Mouse (Mus musculus): ENCODE results near the gene Krt81. TPM values are rescaled to one million over a fixed set of nuclear protein-coding genes. Genes with fewer than 3 reads are reported as not detected.
A peak's percentile ranks its signal among the peaks of the same experiment; 100 is the strongest.

Krt81 gene
- total RNA-seq, 2 experiments from 2014 or later = not detected

- Histone ChIP-seq H3K27ac (no peak overlapping the region), H3K4me3 (peak overlapping the region; percentile 32)
- no peak for DNase-seq (ENCODE audit: low spot score in 2 of 2)
- TF ChIP-seq CTCF (conservative IDR thresholded peaks at IDR 0.05) = no peak
Observed at GRCm38 (mm10) chr15:101479666-101480060, 16.1 kb upstream of the Krt81 start.

DNA sequence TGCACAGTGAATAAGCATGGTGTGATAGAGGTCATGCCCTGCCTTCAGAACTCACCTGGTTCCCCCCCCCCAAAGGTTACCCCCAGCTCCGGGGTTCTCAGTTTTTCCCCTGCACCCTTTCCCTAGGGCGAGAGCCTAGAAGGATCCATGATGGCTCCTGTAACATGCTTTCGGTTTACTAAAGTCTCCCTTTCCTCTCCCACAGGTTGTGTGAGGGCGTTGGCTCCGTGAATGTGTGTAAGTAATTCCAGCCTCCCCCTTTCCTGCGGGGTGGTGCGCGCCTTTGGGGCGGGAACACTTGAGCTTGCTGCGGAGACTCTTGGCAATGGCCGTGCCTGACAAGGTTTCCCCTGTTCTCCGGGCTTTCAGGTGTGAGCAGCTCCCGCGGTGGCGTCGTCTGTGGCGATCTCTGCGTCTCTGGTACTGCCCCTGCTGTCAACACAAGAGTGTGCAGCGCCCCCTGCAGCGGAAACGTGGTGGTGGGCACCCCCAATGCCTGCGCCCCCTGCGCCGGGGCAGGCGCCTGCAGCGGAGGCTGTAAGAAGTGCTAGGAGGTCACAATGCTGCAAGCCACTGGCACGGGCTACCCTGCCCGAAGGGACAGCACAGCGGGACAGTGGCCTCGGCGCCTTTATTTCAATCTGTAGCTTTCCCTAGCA is 15.6 kb upstream of the Krt81 start:
- peak overlapping the region; percentile 32 for H3K4me3 ChIP-seq
- peak; percentile 9 to 56 for DNase-seq (ENCODE audit: low spot score in 2 of 2)
- TF ChIP-seq CTCF (conservative IDR thresholded peaks at IDR 0.05) = peak; percentile 79
- H3K27ac ChIP-seq = no peak overlapping the region

DNA sequence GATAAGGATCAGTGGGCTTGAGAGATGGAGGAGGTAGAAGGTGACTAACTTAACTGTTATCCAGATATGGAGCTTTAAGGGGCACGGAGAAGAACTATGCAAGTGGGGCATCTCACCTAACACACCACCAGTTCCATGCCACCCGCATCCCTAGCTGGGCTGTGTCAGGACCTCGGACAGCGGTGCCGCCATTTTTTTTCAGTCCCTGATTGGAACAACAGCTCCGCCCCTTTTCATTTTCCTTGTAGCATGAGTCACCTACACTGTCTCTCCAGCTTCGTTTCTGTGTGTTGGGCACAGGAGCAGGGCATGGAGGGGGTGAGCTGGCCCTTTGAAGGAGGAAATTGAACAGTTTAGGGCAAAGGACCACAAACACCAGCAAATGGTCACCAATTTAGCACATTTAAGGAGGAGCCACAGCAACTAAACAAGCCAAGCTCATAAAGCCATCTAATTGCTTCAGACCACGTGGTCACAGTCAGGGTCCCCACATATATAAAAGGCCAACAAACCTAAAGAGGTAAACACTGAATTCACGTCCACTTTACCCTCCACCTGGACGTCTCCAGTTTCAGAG is 9.5 kb upstream of the Krt81 start, which contains the start of gene Krt86:
Gene Krt86, plus strand, starts transcription at position 527 of the 577 bp plus-strand sequence.
- no peak within 1 kb of the TSS for H3K4me3 ChIP-seq
- TF ChIP-seq CTCF (conservative IDR thresholded peaks at IDR 0.05) = no peak
- H3K27ac ChIP-seq = no peak within 1 kb of the TSS
- no peak for DNase-seq (ENCODE audit: low spot score in 2 of 2)

DNA sequence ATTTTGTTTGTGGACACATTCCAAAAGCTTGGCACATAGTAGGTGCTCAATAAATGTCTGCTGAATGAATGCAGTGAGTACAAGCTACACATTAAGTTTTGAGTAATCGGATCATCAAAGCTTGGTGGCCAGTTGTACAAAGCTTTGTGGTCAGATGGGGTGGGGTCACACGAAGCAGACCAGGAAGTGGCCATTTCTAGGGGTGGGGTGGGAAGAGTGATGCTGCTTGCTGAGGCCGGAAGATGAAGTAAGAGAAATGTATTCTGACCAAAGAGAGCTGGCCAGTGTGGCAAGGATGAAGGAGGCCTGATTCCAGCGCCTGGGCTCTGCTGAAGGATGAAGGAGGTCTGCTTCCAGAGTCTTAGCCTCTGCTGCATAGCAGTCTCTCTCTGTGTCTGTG is 5.5 kb upstream of the Krt81 start:
- Histone ChIP-seq H3K4me3 (no peak overlapping the region), H3K27ac (no peak overlapping the region)
- TF ChIP-seq CTCF (conservative IDR thresholded peaks at IDR 0.05) = no peak
- DNase-seq (ENCODE audit: low spot score in 2 of 2) = no peak

- TF ChIP-seq CTCF (conservative IDR thresholded peaks at IDR 0.05) = peak; percentile 47
- no peak overlapping the region for H3K27ac ChIP-seq
- no peak overlapping the region for H3K4me3 ChIP-seq
- DNase-seq (ENCODE audit: low spot score in 2 of 2) = no peak
Observed at GRCm38 (mm10) chr15:101459283-101459682, 4.3 kb downstream of the Krt81 start.

- Histone ChIP-seq H3K4me3 (no peak overlapping the region), H3K27ac (no peak overlapping the region)
- no peak for DNase-seq (ENCODE audit: low spot score in 2 of 2)
- TF ChIP-seq CTCF (conservative IDR thresholded peaks at IDR 0.05) = no peak
Observed at GRCm38 (mm10) chr15:101458361-101458930, 5.1 kb downstream of the Krt81 start.

DNA sequence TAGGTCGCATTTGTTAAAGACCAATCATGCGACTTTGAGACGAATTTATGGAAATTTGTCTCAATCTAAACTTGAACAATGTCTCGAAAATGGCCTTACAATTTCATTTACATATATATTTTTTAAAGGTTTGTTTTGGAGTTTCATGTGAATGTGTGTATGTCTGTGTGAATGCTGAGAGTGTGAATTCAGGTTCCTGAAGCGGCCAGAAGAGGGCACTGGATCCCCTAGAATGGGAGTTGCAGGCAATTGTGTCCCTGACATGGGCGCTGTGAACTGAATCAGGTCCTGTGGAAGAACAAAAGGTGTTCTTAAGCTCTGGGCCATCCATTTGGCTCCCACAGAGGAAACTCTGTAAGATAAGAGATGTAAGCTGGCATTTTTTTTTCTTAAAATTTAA is 7.7 kb downstream of the Krt81 start:
- TF ChIP-seq CTCF (conservative IDR thresholded peaks at IDR 0.05) = peak; percentile 28; the same call in 1 of the 2 replicates
- Histone ChIP-seq H3K27ac (no peak overlapping the region), H3K4me3 (no peak overlapping the region)
- no peak for DNase-seq (ENCODE audit: low spot score in 2 of 2)

DNA sequence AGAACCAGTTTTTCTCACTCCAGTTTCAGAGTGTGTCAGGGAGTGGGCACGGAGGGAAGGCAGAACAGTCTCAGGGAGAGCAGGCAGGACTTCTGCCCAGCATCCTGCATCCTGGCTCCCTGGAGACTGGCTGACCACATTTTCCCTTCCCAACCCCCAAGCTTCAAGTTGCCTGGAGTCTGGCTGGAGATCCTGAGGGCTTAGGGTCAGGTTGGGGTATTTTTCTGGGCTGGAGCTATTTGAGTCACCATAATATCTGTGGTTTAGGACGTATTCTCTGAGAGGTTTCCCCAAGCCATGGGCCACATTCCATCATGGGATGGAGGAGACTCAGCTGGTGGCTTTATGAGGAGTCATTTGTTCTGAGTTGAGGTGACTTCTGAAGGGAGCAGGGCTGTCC is 8.3 kb downstream of the Krt81 start:
- Histone ChIP-seq H3K27ac (no peak overlapping the region), H3K4me3 (no peak overlapping the region)
- no peak for DNase-seq (ENCODE audit: low spot score in 2 of 2)
- no peak for TF ChIP-seq CTCF (conservative IDR thresholded peaks at IDR 0.05)

DNA sequence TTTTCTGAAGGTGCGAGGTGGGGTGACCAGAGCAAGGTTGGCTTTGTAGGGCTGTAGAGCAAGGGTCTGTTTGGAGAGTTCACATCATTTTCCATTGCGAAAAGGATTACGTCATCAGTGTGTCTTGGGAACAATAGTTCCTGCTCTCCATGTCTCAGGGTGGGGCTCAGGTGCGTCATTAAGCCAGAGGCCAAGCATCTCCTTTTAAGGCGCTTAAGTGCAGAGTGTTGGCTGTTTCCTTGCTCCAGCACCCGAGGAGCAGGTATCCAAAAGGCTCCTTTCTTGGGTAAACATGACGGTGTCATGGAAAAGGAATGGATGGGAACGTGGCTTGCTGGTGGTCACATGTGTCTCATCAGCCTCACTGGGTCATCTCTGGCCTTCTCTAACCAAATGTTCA is 8.8 kb downstream of the Krt81 start:
- Histone ChIP-seq H3K27ac (no peak overlapping the region), H3K4me3 (no peak overlapping the region)
- TF ChIP-seq CTCF (conservative IDR thresholded peaks at IDR 0.05) = no peak
- DNase-seq (ENCODE audit: low spot score in 2 of 2) = no peak

DNA sequence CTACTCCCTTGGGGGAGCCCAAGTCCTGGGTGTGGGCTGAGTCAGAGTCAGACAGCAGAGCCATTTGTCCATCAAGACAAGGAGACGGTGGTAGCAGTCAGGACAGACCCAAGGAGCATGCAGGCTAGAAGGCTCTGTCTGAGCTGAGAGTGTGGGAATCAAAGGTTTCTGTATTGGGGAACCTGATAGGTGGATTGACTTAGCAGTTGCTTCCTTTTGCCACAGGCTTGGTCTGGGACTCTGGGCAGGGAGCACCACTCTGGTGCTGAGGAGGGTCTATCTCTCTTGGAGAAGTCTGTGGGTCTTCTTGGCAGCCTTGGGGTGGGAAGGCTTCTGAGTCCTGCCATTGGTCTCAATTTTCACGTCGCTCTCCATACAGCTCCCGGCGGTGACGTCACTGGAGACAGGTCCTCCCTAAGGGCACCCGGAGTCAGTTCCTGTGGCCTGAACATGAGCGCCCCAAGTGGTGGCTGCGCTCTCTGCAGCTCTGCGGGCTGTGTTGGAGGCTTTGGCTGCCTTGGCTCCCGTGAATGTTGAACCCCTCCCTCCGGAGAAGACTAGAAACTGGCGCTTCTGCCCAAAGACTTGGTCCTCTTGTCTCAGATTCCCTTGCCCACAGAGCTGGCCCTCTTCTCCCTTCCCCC is 10.3 kb downstream of the Krt81 start:
- DNase-seq (ENCODE audit: low spot score in 2 of 2) = peak; percentile 69 to 82
- no peak overlapping the region for H3K27ac ChIP-seq
- TF ChIP-seq CTCF (conservative IDR thresholded peaks at IDR 0.05) = peak; percentile 89
- H3K4me3 ChIP-seq = no peak overlapping the region

DNA sequence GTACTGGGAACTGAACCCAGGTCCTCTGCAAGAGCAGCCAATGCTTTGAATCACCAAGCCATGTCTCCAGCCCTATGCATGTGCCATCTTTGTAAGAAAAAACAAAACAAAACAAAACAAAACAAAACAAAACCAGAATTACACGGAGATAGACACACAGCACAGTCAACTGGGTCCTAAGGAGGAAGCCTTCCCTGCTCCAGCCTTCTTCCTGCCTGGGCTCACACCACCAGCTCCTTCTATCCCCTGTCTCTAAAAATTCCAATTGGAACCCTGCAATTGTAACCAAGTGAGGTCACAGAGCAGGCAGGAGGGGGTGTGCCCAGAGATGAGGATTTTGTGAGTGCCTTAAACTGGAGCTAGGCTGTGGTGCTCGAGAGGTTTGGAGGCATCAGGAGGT is 16.1 kb downstream of the Krt81 start, which contains the start of gene Krt88:
Gene Krt88, plus strand, starts transcription at position 301 of the 400 bp plus-strand sequence.
- no peak for TF ChIP-seq CTCF (conservative IDR thresholded peaks at IDR 0.05)
- no peak for DNase-seq (ENCODE audit: low spot score in 2 of 2)
- no peak within 1 kb of the TSS for H3K27ac ChIP-seq

DNA sequence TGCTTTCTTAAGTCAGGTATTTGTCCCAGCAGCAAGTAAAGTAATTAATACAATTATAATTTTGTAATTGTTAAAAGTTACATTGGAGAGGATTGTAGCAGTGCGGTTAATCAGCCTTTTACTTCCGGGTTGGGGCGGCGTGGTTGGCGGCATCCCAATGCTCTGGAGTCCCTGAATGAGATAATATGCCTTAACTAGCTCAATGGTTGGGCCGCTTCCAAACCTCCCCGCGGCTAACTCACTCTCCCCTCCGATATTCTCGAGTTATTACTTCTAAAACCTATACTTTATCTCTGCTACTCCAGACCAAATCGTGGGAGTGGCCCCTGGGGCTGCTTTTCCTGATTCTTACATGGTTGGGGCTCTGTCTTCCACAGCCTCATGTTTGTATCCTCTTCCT is 17.0 kb downstream of the Krt81 start:
- DNase-seq (ENCODE audit: low spot score in 2 of 2) = no peak
- Histone ChIP-seq H3K27ac (no peak overlapping the region), H3K4me3 (no peak overlapping the region; the same call in 1 of the 2 replicates)
- TF ChIP-seq CTCF (conservative IDR thresholded peaks at IDR 0.05) = no peak

More for the DNA sequence above, 16.1 kb downstream of the Krt81 start, which contains the start of gene Krt88:
- H3K4me3 ChIP-seq = no peak within 1 kb of the TSS; the same call in 1 of the 2 replicates

GRCm38 (mm10) chr15:101440837-101441236 is 22.7 kb downstream of the Krt81 start:
- Histone ChIP-seq H3K4me3 (no peak overlapping the region), H3K27ac (peak overlapping the region; percentile 79)
- no peak for TF ChIP-seq CTCF (conservative IDR thresholded peaks at IDR 0.05)
- DNase-seq (ENCODE audit: low spot score in 2 of 2) = peak; percentile 32 to 35
